Mouse (Mus musculus): Measurements from ENCODE around the gene Meox1. TPM values are rescaled to one million over a fixed set of nuclear protein-coding genes. Genes with fewer than 3 reads are reported as not detected.

Gene Meox1
- polyA plus RNA-seq, 1 experiment from 2014 or later, result 0.17 TPM

GRCm38 (mm10) chr11:101879672-101880071 is 14.5 kb downstream of the Meox1 start:
- Histone ChIP-seq H3K9ac (no peak overlapping the region), H3K27ac (no peak overlapping the region), H3K4me1 (peaks cover 23% of the 10 kb centered on the region), H3K36me3 (ENCODE audit: poor library complexity, severe bottlenecking) (no peaks in the 10 kb centered on the region), H3K9me3 (replicated peaks) (no peaks in the 10 kb centered on the region), H3K4me3 (no peak overlapping the region), H3K4me2 (no peak overlapping the region), H3K27me3 (0 out of 2 replicates have a peak, but pooled peaks cover 13% of the 10 kb centered on the region)
- ATAC-seq, result no peak
- WGBS, result 79% methylated on average over 4 of the region's 4 CpGs

GRCm38 (mm10) chr11:101878696-101879095 is 15.5 kb downstream of the Meox1 start:
- no peak overlapping the region for H3K4me3 ChIP-seq
- H3K9me3 ChIP-seq (replicated peaks), result no peaks in the 10 kb centered on the region
- no peak overlapping the region for H3K4me2 ChIP-seq
- H3K27me3 ChIP-seq, result 0 out of 2 replicates have a peak, but pooled peaks cover 13% of the 10 kb centered on the region
- H3K27ac ChIP-seq, result no peak overlapping the region
- WGBS, result 66% methylated on average over 6 of the region's 6 CpGs
- peaks cover 23% of the 10 kb centered on the region for H3K4me1 ChIP-seq
- no peak for ATAC-seq
- H3K36me3 ChIP-seq (ENCODE audit: poor library complexity, severe bottlenecking), result no peaks in the 10 kb centered on the region
- no peak overlapping the region for H3K9ac ChIP-seq

GRCm38 (mm10) chr11:101874978-101875377 is 19.2 kb downstream of the Meox1 start:
- 53% methylated on average over 5 of the region's 5 CpGs for WGBS
- Histone ChIP-seq H3K27ac (no peak overlapping the region), H3K4me2 (no peak overlapping the region), H3K4me3 (no peak overlapping the region), H3K4me1 (peaks cover 16% of the 10 kb centered on the region), H3K9ac (no peak overlapping the region), H3K36me3 (ENCODE audit: poor library complexity, severe bottlenecking) (no peaks in the 10 kb centered on the region), H3K27me3 (0 out of 2 replicates have a peak, but pooled peaks cover 4% of the 10 kb centered on the region), H3K9me3 (replicated peaks) (no peaks in the 10 kb centered on the region)
- ATAC-seq, result no peak

- no peak overlapping the region for H3K9ac ChIP-seq
- H3K4me3 ChIP-seq, result no peak overlapping the region
- no peak overlapping the region for H3K4me2 ChIP-seq
- 0 out of 2 replicates have a peak, but pooled peaks cover 4% of the 10 kb centered on the region for H3K27me3 ChIP-seq
- no peaks in the 10 kb centered on the region for H3K36me3 ChIP-seq (ENCODE audit: poor library complexity, severe bottlenecking)
- ATAC-seq, result no peak
- no peak overlapping the region for H3K27ac ChIP-seq
- H3K9me3 ChIP-seq (replicated peaks), result no peaks in the 10 kb centered on the region
- WGBS, result 85% methylated on average over 8 of the region's 8 CpGs
- peaks cover 12% of the 10 kb centered on the region for H3K4me1 ChIP-seq
Observed at GRCm38 (mm10) chr11:101873909-101874308, 20.3 kb downstream of the Meox1 start.

GRCm38 (mm10) chr11:101871435-101871834 is 22.7 kb downstream of the Meox1 start:
- H3K9me3 ChIP-seq (replicated peaks), result no peaks in the 10 kb centered on the region
- H3K9ac ChIP-seq, result no peak overlapping the region
- no peak overlapping the region for H3K4me3 ChIP-seq
- peaks cover 4% of the 10 kb centered on the region; the same call in 1 of the 2 replicates for H3K4me1 ChIP-seq
- 49% methylated on average over 6 of the region's 6 CpGs for WGBS
- H3K36me3 ChIP-seq (ENCODE audit: poor library complexity, severe bottlenecking), result no peaks in the 10 kb centered on the region
- 0 out of 2 replicates have a peak, but pooled peaks cover 4% of the 10 kb centered on the region for H3K27me3 ChIP-seq
- no peak overlapping the region for H3K4me2 ChIP-seq
- no peak overlapping the region for H3K27ac ChIP-seq
- ATAC-seq, result no peak

GRCm38 (mm10) chr11:101870067-101870765 is 24.0 kb downstream of the Meox1 start:
- Histone ChIP-seq H3K4me1 (peaks cover 4% of the 10 kb centered on the region; the same call in 1 of the 2 replicates), H3K27me3 (0 out of 2 replicates have a peak, but pooled peaks cover 4% of the 10 kb centered on the region), H3K27ac (no peak overlapping the region), H3K9ac (no peak overlapping the region), H3K9me3 (replicated peaks) (no peaks in the 10 kb centered on the region), H3K4me2 (no peak overlapping the region), H3K4me3 (no peak overlapping the region), H3K36me3 (ENCODE audit: poor library complexity, severe bottlenecking) (no peaks in the 10 kb centered on the region)
- WGBS, result 71% methylated on average over 18 of the region's 18 CpGs
- ATAC-seq, result no peak

GRCm38 (mm10) chr11:101867513-101868052 is 26.6 kb downstream of the Meox1 start:
- no peak for ATAC-seq
- Histone ChIP-seq H3K4me1 (no peaks in the 10 kb centered on the region), H3K4me2 (no peak overlapping the region), H3K4me3 (no peak overlapping the region), H3K27ac (no peak overlapping the region), H3K27me3 (no peaks in the 10 kb centered on the region), H3K9me3 (replicated peaks) (no peaks in the 10 kb centered on the region), H3K36me3 (ENCODE audit: poor library complexity, severe bottlenecking) (no peaks in the 10 kb centered on the region), H3K9ac (no peak overlapping the region)
- WGBS, result 83% methylated on average over 12 of the region's 12 CpGs

- H3K4me3 ChIP-seq, result no peak overlapping the region
- H3K9ac ChIP-seq, result no peak overlapping the region
- no peaks in the 10 kb centered on the region for H3K36me3 ChIP-seq (ENCODE audit: poor library complexity, severe bottlenecking)
- no peak overlapping the region for H3K4me2 ChIP-seq
- no peak for ATAC-seq
- no peak overlapping the region for H3K27ac ChIP-seq
- WGBS, result 25% methylated on average over 5 of the region's 5 CpGs
- no peaks in the 10 kb centered on the region for H3K27me3 ChIP-seq
- H3K4me1 ChIP-seq, result no peaks in the 10 kb centered on the region
- H3K9me3 ChIP-seq (replicated peaks), result no peaks in the 10 kb centered on the region
Observed at GRCm38 (mm10) chr11:101858742-101859141, 35.4 kb downstream of the Meox1 start.

- Histone ChIP-seq H3K4me3 (no peak overlapping the region), H3K27me3 (no peaks in the 10 kb centered on the region), H3K4me1 (no peaks in the 10 kb centered on the region), H3K4me2 (no peak overlapping the region), H3K27ac (no peak overlapping the region), H3K36me3 (ENCODE audit: poor library complexity, severe bottlenecking) (no peaks in the 10 kb centered on the region), H3K9ac (no peak overlapping the region), H3K9me3 (replicated peaks) (no peaks in the 10 kb centered on the region)
- ATAC-seq, result no peak
- 85% methylated on average over 9 of the region's 9 CpGs for WGBS
Observed at GRCm38 (mm10) chr11:101855950-101856712, 38.0 kb downstream of the Meox1 start.

GRCm38 (mm10) chr11:101851042-101851441 is 43.1 kb downstream of the Meox1 start:
- H3K9ac ChIP-seq, result no peak overlapping the region
- ATAC-seq, result no peak
- H3K4me3 ChIP-seq, result no peak overlapping the region
- H3K27me3 ChIP-seq, result no peaks in the 10 kb centered on the region
- H3K4me1 ChIP-seq, result no peaks in the 10 kb centered on the region
- H3K9me3 ChIP-seq (replicated peaks), result no peaks in the 10 kb centered on the region
- no peak overlapping the region for H3K4me2 ChIP-seq
- H3K27ac ChIP-seq, result no peak overlapping the region
- 83% methylated on average over 7 of the region's 7 CpGs for WGBS
- H3K36me3 ChIP-seq (ENCODE audit: poor library complexity, severe bottlenecking), result no peaks in the 10 kb centered on the region

- 81% methylated on average over 4 of the region's 4 CpGs for whole genome bisulfite sequencing
- Histone ChIP-seq H3K4me1 (no peaks in the 10 kb centered on the region), H3K27me3 (no peaks in the 10 kb centered on the region), H3K9me3 (replicated peaks) (no peaks in the 10 kb centered on the region), H3K9ac (no peak overlapping the region), H3K4me3 (no peak overlapping the region), H3K36me3 (ENCODE audit: poor library complexity, severe bottlenecking) (no peaks in the 10 kb centered on the region), H3K27ac (no peak overlapping the region), H3K4me2 (no peak overlapping the region)
- ATAC-seq, result no peak
Observed at GRCm38 (mm10) chr11:101849286-101849685, 44.9 kb downstream of the Meox1 start.

GRCm38 (mm10) chr11:101847509-101847908 is 46.7 kb downstream of the Meox1 start:
- Histone ChIP-seq H3K27me3 (no peaks in the 10 kb centered on the region), H3K36me3 (ENCODE audit: poor library complexity, severe bottlenecking) (no peaks in the 10 kb centered on the region), H3K9ac (no peak overlapping the region), H3K9me3 (replicated peaks) (no peaks in the 10 kb centered on the region), H3K4me1 (no peaks in the 10 kb centered on the region), H3K4me3 (no peak overlapping the region), H3K27ac (no peak overlapping the region), H3K4me2 (no peak overlapping the region)
- 87% methylated on average over 5 of the region's 5 CpGs for WGBS
- ATAC-seq, result no peak

Data from forebrain, embryonic 13.5 days (tissue).